Mouse (Mus musculus): ENCODE data around the gene Rbm44.

Gene Rbm44

DNA sequence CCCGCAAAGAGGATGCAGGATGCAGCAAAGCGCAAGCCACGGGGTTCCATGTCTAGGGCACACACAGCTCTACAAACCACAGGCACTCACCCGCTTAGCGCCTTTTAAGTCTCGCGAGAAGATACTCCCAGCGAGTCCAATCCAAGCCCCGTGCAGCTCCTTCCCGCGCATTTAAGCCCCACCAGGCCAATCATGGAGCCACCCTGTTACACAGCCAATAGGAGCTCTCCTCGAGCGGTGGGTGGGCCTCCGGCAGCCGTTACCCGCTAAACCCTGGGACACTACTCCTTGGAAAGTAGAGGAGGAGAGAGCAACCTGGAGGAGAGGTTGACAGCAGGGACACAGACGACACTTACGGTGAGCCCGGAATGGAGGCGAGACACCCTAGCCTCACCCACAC lies at the start of gene Rbm44:
Gene Rbm44, plus strand, starts transcription at position 277 of the 400 bp plus-strand sequence.
- no peak for DNase-seq

- peak; percentile 35 for DNase-seq
Observed at GRCm38 (mm10) chr1:91095258-91095657, 49.6 kb upstream of the Rbm44 start.

DNA sequence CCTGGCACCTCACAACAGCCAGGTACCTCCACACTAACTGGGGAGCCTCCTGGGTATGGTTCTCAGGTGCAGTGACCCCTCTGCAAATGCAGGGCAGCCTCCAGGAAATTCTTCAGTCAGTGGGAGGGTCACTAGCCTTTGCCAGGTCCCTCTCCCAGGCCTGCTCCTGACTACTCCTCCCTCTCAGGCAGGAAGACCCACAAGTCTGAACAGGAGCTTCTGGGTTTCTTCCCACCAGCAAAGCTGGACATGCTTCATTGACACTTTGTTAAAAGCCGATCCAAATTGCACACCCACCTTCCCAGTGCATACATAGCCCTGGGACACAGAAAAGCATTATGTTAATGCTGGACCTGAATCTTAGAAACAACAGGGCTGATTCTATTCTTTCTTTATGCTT lies 49.0 kb upstream of the Rbm44 start:
- DNase-seq: peak; percentile 39

DNA sequence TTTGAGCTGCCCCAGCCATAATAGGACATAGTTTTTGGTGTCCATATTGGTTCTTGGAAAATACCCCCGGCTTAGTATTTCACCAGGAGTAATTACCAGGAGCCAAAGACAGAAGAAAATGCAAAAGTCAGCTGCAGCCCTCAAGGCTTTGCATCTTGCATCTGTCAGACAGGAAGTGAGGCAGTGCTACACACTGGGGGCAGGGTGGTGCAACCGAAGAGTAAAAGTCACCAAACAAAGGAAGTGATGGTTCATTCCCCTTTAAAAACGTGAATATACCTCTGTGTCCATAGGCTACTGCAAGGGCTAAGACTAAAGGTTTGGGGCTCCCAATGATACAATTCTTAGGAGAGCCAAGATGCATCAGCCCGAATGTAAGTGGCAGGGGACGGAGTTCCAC lies 48.4 kb upstream of the Rbm44 start:
- DNase-seq: peak; percentile 72

- DNase-seq: peak; percentile 45
Observed at GRCm38 (mm10) chr1:91097283-91097834, 47.5 kb upstream of the Rbm44 start.

DNA sequence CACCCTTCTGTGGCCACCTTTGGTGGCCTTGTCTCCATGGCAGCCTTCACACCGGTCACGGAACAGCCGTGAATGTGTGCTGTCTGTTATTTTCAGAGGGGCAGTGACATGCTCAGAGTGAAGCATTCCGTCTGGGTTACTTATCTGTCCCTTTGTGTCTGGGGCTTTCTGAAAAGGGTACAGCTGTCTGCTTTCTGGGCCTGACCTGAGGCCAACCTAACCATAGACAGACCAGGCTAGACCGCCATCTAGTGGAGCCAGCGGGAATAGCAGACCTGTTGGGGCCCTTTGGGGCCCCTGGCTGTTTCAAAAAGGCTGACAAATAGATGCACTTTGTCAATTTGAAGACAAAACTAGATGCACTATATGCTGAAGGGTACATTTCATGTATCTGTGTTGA lies 46.0 kb upstream of the Rbm44 start:
- peak; percentile 90 for DNase-seq

DNA sequence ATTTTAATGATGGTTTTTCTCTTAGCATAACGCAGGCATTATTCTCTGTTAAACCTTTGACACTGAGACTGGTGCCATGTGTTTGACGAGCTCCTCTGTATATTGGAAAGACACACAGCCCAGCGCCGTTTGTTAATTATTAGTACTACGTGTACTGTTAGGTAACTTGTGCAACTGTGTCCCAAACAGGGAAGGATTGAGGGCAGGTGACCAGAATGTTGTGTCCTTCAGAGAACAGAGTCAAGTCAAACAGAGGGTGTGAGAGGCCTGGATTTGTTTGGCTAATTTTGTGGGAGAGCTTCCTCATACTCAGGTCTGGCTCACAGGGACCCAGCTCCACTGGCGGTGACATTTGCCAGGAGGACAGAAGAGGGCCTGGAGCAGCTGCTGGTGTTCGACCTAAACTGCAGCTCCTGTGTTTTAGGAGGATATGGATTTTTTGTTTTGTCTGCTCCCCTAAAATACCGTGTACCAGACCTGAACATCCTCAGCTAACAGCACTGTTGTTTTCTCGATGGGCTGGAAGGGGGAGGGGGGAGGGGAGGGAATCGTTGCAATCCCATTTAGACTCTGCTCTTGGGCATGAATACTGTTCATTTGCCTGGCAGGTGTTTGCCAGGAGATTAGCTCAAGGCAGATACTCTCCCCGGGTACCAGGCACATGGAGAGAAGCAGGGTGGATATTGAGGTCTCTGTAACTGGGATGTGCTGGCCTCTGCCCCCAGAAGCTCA lies 43.0 kb upstream of the Rbm44 start:
- no peak for DNase-seq

DNA sequence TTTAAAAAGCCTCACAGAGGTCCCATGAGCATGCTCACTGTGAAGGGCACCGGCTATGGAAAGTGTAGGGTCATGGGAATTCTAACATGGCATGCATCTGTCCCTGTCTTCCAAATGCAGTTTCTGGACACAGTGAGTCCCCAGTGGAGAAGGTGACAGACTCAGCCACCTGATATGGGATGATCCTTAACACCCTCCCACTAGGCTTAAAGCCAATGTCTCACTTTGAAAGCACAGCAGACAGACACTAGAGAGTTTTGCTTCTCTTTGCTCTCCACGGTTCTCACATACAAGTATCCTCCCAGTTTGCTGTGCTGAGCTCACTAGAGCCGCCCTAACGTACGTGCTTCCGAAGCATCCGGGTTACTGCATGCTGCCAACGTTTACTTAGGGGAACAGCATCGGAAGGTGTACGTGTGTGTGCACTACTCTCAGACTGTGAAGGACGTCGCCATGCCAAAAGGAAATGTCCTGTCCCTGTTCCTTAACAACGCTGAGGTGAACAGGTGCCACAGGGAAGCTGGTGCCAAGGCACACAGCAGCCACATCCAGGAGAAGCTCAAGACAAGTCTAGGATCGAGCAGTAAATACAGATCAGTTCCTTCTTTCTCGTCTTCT lies 41.4 kb upstream of the Rbm44 start:
- no peak for DNase-seq

DNA sequence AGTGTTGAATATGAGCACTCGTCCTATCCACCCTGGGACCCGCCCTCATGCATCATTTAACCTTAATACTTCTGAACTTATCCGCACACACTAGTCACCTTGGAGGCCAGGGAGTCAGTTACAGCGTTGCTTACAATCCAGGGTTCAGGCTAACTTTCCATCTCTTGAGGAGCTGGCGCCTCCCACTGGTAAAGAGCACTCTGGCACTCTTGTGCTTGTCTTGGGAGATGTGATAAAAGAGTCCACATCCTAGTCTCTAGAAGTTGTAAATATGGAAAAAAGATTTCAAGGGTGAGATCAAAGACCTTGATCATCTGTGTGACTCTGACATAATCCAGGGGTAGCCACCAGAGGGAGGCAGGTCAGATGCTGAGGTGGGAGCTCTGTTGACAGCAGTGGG lies 37.3 kb upstream of the Rbm44 start:
- no peak for DNase-seq

- DNase-seq: no peak
Observed at GRCm38 (mm10) chr1:91109302-91109701, 35.6 kb upstream of the Rbm44 start.

GRCm38 (mm10) chr1:91112171-91112570 lies 32.7 kb upstream of the Rbm44 start:
- DNase-seq: no peak

- no peak for DNase-seq
Observed at GRCm38 (mm10) chr1:91112606-91113005, 32.3 kb upstream of the Rbm44 start.

DNA sequence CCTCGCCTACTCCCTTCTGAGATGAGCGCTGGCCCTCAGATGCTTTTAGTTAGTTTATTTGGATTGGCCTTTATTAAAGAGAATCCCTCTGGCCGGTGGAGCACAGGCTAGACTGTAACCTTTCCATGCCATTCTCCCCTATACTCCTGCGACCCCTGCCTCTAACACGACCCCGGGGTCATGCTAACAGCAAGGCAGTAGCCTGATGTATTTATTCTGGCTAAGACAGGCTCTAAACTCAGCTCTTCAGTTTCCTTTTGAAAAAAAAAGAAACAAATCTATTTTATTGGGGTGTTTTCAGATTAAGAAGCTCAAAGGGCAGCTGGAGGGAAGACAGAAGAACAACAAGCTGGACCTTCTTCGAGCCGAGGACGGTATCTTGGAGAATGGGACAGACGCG lies 22.8 kb upstream of the Rbm44 start:
- DNase-seq: no peak

DNA sequence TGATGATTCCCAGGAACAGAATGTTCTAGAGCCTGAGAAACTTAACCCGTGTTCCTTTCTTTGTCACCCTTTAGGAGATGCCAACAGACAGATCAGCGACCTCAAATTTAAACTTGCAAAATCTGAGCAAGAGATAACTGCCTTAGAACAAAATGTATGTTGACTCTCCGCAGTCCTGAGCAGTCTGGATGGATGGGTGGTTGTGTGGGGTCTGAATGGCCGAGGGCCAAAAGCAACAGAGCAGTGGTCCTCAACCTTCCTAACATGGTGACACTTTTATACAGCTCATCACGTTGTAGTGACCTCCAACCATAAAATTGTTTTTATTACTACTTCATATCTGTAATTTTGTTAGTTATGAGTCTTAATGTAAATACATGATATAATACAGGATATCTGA lies 21.9 kb upstream of the Rbm44 start:
- DNase-seq: no peak

GRCm38 (mm10) chr1:91123466-91123865 lies 21.4 kb upstream of the Rbm44 start:
- DNase-seq: no peak

DNA sequence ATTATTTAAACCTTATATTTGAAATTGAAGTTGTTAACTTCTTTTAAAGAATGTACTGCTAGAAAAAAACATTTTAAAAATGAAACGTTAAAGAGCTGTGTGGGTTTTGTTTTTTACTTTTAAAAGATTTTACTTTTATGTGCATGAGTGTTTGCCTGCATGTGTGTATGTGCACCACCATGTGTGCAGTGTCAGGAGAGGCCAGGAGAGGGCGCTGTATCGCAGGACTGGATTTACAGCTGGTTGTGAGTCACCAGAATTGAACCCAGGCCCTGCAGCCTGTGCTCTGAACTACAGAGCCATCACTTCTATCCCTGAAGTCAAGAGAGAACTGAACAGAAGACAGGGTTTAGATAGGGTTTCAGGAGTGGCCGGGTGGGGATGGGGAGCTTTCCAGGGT lies 16.0 kb upstream of the Rbm44 start:
- no peak for DNase-seq

GRCm38 (mm10) chr1:91137036-91137435 lies 7.9 kb upstream of the Rbm44 start:
- no peak for DNase-seq

GRCm38 (mm10) chr1:91151509-91151908 lies 6.6 kb downstream of the Rbm44 start:
- no peak for DNase-seq

DNA sequence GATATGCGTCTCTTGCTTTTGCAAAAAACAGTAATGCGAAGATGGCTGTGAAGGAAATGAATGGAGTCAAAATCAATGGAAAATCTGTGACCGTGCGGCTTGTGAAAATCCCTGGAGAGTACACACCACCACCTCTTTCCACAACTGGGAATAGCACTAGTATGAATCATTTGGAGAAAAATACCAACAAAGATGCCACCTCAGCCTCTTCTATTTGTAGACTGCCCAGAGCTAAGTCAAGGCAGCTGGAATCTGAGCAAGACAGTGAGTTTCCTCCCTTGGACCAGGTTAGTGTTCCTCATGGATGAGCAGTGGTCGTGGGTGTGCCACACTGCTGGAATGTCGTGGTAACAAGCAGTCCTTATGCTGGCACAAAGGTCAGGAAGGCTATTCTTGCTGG lies 21.9 kb downstream of the Rbm44 start:
- DNase-seq: no peak

DNA sequence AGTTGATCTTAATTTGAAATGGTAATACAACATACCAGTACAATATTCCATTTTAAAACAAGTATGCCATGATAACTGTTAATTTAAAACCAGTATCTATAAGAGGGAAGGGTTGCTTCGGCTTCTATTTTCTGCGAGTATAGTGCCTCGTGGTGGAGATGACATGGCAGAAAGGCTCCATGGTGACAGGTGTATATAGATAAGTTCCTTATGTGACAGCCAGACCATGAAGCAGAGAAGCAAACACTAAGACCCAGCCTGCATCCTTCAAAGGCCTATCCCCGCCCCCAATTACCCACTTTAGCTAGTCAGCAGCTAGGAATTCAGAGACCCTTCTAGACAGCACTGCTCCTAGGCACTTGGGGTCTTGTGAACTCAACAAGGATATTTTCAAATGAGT lies 24.3 kb downstream of the Rbm44 start:
- no peak for DNase-seq

DNA sequence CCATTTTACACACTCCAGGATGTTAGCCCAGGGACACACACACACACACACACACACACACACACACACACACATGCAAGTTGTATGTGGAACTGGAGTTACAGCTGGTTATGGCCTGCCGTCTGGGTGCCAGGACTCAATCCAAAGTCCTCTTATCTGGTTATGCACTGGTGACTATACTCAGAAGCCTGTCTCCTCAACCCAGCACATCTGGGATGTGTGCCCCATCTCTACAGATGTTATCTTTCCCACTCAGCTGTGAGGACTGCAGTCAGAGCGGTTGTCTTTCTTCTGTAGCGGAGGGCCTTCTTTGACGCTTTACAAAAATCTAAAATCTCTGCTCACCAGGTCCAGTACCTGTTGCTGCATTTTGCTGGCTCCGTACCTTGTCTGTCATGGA lies 29.9 kb downstream of the Rbm44 start:
- DNase-seq: no peak

GRCm38 (mm10) chr1:91176026-91176425 lies 31.1 kb downstream of the Rbm44 start:
- no peak for DNase-seq

DNA sequence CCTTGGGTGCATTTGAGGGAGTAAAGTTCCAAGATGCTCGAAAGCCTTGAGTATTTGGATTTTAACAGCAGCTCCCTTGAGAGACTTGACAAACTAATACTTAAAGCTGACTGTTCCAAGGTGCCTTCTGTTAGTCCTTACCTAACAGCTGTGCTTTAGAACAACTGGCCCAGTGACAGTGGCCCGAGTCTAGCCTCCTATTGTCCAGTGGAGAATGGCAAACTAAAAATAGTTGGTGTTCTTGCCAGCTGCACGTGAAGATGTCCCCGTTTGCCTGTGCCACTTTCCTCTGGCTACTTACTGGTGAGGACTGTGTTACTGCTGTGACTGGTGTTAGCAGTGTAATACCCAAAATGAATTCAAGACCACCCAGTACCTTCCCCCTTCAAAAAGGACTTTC lies 32.0 kb downstream of the Rbm44 start:
- DNase-seq: no peak

GRCm38 (mm10) chr1:91179086-91179485 lies 34.2 kb downstream of the Rbm44 start:
- DNase-seq: peak; percentile 92

Measured in thymus, postnatal 4 days (tissue).